Mouse (Mus musculus): ENCODE data around the gene Apol7a.

DNA sequence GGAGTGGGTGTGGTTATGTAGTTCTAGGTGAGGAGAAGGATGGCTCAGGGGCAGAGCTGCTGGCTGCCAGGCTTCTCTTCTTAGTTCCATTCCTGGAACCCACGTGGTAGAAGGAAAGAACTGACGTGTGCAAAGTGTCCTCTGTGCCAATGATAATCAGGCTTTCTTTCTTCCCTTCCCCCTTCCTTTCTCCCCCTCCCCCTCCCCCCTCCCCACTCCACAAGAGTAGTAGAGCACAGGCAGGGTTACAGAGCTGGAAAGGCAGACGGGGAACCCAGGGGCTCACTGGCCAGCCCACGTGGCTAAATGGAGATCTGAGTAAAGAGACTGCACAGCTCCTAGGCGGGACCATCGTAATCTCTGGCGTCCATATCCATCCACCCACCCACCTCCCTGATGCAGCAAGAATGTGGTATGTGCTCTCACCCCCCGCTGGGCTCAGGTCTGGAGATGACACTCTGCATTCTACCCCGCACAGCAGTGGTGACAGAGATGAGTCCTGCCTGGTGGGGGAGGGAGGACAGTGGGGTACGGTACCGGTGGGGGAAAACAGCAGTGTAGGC lies 42.6 kb downstream of the Apol7a start:
- TF ChIP-seq GATA1 (IDR thresholded peaks at IDR 0.05; ENCODE audit: low read length) (no peak), TAL1 (IDR thresholded peaks at IDR 0.05; ENCODE audit: low read length) (no peak)

All from erythroblast, embryonic 14.5 days (primary cell).